Mouse (Mus musculus) frontal cortex, adult (tissue): ENCODE measurements around the gene Notch2.

ENCODE experiments used
- ATAC-seq: cut with Nextera tagmentation; 2 replicates; pipeline ENCODE4 v1.9.2; 2017; ENCODE audit warnings: mild to moderate bottlenecking, moderate library complexity, mixed read lengths; ENCODE audit not compliant: low TSS enrichment

Notch2 gene

DNA sequence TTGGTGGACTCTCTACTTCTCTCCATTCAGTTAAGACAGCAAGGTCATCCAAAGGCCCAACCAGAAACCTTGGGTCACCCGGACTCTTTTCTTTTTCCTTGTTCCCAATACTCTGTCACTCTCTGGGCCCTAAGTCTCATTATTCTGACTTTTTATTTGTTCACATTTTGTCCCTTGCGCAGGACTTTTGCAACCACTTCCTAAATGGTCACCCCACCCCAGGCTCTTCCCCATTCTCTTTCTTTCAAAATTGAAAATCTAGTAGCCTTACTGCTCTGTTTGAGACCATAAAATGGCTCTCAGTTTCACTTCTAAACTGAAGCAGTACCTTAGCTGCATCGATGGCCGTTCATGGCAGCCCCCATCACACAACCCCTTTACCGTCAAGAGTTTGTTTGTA, 18.5 kb upstream of the Notch2 start:
- ATAC-seq: no peak

DNA sequence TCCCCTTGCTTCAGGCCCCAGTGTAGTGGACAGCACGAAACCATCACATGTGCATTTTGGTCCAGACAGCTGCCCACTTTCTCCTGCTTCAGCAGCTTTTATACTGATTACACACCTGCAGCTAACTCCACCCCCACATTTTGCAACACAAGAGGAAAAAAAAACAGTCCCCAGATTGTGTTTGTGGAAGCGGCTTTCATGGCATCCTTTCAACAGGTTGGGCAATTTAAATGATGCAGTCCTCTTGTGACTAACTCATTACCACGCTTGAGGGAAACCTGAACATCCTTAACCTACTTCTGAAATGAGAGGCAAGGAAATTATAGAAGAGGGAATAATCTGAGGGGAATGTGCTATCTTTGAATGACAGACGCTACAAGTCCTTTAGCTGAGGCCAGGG, 15.0 kb upstream of the Notch2 start:
- ATAC-seq: no peak

DNA sequence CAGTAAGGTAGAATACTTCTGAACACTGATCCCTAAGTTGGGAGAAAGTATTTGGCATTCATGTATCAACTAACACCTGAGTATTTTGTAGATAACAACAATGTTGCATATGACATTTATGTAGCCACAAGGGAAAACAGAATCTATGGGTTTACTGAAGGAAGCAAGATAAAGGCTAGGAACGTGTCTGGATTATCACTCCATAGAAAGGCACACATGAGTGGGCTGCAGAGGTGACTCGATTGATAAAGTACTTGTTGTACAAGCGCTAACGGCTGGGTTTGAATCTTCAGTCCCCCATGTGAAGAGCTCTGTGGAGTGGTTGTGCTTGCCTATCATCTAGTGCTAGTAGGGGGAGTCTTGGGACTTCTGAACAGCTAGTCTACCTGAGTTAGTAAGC, 9.8 kb upstream of the Notch2 start:
- ATAC-seq: no peak

DNA sequence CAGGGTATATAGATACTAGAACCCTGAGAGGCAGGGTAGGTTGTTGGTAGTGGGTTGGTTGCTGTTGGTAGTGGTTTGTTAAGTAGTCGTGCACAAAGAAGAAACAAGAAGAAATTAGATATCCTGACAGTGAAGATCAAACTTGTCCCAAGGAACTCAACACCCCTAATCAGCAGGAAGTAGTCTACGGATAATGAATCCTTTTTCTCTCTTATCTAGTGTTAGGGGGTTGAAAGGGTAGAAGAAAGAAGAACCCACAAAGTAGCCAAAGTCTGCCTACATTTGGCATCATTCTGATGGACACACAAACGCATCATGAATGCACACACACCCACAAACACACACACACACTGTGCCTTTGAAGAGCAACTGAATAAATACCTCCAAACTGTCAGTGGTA, 9.1 kb upstream of the Notch2 start:
- ATAC-seq: no peak

DNA sequence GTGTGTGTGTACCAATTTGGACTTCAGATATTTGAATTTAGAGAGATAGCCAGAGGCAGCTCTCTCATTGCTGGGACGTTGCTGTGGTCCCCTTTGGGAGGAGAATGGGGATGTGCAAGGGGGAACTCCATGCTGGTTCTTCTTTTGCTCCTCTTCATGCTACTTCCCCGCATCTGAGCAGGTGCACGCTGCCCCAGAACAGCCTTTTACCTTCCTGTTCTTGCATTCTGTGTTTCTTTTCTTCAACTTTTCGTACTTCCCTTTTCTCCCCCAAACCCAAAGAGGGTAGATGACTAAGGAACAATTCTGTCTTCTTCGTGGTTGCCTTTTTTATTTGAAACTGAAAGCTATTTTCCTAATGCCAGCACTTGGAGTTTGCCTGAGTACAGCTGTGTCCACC, 8.0 kb upstream of the Notch2 start:
- no peak for ATAC-seq

DNA sequence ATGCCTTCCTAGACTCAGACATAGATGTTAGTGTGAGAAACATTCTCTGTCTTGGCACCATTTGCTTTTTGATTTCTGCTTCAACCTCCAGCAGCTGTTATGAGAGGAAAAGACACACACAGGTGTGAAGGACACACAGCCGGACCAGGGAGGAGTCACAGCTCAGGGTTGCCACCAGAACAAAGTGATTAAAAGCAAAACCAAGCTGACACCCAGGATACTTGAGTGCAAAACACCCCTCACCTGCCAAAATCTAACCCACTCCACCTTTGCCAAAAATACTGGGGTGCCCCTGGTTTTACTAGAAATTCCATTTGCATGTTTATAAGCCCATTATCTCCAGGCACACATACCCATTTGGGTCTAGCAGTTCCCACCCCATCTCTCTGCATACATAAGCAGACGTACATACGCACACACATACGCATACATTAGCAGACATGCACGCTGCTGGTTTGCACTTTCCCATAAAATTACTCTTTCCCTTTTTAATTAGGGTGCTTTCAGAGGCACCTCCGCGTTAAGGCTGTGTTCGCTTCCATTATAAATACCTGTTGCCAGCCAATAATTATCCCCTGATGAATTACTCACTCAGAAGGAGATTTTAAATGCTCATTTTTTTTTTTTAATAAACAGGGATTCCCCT, 7.2 kb upstream of the Notch2 start:
- ATAC-seq: no peak

DNA sequence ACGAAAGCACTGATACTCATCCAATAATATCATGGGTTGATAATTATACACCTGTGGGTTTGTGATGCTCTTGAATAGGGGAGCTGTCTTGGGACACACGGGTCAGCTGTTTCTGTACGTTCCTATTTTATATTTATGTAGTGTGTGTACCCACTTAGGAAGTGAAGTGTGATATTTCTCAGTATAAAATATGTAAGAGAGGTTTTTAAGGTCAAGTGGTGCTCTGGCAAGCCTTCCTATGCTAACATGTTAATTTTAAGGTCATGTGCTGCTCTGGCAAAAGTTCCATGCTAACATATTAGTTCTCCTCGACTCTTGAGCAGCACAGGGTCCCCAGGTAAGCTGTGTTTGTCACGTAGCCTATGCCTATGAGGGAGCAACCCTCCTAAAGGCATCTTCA, 6.4 kb upstream of the Notch2 start:
- ATAC-seq: no peak

DNA sequence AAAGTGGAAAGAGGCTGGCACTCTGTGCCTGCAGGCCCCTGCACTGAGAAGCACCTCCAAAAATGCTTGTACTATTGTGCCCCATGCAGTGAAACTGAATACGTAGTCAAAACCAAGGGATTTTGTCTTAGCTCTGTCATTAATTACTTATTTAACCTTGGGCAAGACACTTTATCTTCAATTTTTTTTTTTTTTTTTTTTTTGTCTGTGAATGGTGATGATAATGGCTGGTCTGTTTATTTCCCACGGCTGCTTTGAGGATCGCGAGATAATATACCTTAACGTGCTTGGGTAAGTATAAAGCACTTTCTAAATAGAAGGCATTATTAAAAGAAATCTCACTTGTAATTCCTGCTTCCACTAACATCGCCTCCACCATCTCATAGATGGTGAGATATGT, 5.2 kb upstream of the Notch2 start:
- ATAC-seq: no peak

DNA sequence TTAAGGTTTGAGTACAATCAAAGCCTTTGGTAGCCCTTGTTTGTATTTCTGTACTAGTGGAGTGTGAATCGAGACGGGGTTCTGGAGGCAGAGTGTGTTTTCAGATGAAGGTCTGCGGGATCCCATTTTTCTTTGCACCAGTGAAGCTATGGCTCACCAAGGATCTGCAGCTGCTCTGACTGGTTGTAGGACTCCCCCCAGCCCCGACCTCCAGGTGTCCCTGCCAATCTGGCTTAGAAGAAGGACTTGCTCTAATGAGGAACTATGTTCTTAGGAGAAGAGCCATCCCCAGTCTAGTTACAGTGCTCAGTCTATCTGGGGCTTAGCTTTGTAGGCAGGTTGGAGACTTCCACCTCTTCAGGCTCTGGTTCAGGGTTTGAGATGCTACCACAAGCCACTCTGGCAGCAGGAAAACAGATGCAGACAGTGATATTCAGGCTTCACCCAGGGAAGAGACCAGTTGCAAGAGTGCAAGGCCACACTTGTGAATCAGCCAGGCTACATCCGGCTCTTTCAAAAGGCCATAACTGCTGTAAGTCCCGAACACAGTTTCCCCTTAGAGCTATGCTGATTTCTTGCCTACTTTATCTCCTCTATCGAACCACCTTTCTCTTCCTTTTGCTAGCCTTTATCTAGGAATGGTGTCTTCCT, 4.0 kb upstream of the Notch2 start:
- ATAC-seq: no peak

DNA sequence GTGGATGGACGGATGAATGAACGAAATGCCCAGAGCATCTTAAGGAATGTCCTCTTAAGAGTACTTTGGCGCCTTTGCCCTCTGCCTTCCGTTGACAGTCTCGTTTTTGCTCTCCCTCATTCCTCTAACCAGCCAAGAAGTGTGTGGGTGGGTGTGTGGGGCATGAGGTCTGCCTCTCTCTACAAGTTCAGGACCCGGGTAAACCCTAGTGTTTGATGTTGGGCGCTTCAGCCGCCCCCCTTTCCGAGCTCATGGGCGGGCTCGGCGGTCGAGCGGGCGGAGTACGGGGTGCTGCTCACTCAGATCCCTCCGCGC, 284 bp upstream of the Notch2 start:
- ATAC-seq: no peak

DNA sequence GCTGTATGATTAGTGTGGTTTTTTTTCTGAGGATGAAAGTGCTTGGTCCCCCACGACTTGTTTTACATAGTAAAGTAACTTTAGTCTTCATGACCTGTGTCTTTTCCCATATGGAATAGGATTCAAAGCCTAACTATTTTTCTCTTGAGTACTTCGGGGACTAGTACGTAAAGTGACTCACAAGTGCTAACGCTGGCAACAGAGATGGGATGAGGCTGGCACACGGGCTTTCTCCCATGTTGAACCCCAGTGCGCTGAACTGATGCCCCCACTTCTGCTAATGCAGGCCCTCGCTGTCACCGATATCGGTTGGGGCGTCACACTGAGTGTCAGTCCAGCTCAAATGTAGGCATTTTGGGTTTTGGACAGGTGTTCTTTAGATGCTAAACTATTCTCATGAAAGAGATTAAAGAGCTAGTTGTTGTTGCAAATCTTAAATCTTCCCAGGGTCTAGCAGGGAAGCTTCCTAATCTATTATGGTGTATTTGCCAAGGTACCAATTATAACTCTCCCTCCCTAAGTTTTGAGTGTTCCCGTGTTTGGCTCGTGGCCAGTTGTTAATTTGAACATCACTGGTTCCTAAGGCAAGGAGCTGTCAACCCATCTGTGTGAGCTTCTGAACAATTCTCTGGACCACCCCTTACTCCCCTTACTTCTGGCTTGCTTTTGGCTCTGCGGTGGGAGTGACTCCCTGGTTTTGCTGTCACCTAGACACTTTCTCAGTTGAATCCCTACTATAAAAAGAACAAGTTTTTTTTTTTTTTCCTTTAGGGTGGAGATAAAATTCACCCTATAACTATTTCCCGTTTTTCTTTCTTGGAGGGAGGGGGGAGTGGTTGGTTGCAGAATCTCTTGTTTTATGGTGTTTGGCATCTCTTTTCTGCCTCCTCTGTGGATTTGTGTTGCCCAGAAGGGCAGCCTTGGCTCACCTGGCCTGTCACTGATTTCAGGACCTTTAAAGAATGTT, 2.2 kb downstream of the Notch2 start:
- ATAC-seq: no peak

DNA sequence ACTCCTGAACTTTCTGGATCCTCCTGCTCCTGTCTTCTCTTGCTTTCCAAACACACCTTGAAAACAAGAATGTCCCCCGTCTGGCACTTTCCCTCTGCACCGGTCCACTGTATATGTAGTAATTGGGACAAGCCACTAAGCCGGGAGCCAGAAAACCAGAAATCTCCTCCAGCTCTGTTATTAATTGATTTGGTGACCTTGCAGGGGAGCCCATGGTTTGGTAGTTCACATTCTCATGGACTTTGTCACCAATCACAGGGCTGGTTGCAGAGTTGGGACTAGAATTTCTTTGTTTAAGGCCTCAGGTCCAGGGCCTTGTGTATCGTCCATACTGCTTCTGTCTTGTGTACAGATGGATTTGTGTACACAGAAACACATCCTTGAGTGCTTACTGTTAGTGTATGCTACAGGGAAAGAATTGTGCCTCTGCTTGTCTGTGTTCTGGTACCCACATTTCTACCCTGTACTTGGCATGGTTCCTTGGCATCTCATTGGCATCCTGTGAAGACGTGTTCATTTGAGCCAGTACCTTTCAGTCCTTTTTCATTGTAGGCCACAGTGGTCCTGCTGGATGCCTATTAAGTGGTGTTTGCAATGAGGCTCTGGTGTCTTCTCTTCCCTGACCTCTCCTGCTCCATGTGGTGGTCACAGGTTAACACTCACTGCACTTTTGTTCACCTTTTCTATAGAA, 3.7 kb downstream of the Notch2 start:
- ATAC-seq: no peak

DNA sequence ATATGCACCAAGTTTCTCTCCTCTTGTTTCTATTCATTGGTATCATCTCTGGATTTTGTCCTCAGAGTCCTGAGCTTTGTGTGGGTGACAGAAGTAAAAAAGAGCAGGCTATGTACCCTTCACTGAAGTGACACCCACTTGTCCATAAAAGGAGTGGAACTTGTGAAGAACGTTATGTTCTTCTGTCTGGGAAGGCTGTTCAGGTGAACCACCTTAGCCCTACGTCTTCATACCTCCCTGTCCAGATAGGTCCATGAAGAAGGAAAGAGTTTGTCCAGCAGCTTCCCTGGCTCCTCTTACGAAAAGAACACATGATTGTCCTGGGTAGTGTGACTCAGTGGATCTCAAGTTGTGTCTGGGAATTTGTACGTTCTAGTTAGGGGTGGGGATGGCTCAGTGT, 4.9 kb downstream of the Notch2 start:
- ATAC-seq: no peak

DNA sequence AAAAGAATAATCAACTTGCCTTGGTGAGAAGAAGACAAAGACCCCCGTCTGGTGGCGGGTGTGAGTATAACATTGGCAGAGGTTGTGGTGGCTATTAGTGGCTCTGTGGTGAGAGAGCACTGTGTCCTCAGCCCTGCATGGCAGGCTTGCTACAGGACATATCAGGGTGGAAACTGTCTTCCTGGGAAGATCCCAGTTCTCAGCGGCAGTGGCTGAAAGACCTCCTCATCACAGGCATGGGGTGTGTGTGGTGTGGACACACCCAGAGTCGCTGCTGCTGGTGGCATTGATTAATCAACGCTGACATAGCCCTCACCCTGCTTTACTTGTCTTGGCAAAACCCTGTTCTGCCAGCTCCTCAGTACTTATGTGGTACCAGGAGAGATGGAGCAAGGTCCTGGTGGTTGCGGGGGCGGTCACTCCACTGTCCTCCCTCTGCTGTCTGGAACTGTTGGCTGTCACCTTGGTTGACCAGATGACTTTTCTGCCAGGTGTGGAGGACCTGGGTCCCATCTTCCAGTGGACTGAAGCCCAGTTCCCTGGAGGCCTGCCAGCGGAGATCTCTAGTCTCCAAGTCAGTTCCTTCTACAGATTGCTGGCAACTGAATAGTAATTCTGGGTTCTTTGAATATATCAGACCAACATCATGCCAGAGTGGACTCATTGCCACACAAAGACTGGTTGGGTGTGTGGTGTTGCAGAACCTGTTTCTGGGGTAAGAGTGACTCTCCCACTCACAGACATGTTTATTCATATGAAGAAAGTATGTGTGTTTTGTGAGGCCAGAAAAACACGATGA, 7.3 kb downstream of the Notch2 start:
- no peak for ATAC-seq

DNA sequence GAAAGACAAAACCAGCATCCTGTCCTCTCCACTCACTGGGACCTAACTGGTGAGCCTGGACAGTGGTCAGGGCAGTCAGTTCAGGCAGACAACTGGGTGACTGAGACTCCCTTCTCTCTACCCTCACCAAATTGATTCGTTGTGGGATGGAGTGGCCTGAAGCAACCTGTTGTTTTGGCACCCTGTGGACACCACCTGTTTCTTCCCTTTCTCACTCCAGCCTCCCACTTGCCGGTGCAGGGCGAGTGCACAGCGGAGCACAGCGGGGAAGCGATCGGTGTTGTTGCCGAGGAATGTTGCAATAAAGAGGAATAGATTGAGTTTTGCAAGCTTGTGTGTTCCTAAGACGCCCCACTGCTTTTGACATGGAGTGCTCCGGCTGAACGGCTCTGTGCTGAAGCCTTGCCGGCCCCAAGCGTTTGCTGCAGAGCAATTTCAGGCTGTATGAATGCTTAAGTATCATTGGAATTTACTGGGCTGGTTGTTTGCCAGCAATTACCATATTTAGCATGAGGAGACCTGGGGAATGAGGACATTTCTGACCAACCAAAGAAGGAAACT, 11.0 kb downstream of the Notch2 start:
- ATAC-seq: peak; percentile 47

DNA sequence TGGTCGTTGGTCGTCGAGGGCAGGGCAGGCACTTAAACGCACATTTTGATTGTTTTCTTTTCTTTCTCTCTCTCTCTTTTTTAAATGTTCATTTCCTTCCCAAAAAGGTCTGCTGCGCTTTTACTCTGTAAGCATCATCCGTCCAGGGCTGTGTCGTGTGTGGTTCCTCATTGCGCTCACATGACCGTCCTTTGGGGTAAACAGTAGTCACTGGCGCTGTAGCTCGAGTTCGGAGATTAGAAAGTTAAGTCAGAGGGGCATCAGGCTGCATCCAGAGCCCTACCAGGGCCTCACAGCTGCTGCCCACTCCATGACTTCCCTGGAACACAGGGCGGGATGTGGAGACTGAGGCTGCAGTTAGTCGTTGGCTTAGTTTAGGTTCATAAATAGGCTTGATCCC, 12.2 kb downstream of the Notch2 start:
- no peak for ATAC-seq

DNA sequence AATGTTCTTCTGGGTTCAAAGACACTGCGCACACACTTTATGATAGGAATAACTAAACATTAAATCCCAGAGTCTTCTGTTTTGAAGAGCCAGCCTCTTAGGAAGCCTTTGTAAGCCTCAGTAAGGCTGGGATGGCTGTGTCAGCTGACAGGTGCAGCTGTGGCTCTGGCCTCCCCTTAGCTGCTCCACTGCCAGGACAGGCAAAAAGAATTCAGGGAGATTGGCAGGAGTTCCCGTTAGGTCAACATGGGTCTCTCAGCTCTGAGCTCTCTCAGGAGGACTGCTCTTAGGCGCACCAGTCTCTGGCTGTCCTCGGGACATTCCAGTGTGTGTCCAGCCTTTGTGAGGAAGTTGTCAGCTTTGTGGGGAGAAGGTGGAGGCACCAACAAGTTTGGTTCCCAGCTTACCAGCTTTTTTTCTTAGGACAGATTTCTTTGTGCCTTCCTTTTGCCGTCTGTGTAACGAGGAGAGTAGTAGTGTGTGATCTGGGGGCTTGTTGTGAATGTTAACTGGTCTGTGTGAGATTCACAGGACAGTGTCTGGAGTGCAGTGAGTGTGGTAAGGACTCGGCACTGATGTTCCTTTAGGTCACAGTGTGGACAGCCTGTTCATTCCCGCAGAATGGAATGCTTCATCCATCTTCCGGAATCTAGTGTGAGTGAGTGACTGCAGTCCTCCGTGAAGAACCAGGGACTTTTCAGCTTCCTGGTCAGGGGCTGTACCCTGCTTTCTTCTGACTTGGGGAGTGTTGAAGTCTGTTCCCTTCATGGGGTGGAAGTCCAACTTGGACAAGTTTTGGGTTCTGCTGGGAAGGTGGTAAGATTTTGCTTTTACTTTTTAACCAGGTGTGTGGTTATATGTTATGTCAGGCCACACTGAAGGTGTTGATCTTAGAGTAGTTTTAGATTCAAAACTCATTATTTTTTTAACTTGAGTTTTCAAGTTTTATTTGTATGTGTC, 12.9 kb downstream of the Notch2 start:
- no peak for ATAC-seq

DNA sequence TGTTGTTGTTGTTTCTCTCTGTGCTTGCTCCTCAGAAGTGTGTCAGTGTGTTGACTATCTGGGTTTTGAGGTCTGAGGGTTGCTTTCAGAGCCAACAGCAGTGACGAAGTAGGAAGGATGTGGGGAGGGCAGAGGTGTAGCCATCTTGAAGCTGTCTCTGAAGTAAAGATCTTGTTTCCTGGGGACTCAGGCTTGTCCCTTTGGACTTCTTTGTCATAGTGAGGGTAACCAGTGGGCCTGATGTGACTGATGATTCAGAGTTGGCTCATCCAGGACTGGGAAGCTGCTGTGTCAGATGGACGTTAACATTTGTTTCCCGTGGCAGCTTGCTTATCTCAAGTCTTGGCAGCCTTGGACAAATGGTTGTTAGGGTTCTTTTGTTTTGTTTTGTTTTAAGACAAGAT, 14.0 kb downstream of the Notch2 start:
- no peak for ATAC-seq

DNA sequence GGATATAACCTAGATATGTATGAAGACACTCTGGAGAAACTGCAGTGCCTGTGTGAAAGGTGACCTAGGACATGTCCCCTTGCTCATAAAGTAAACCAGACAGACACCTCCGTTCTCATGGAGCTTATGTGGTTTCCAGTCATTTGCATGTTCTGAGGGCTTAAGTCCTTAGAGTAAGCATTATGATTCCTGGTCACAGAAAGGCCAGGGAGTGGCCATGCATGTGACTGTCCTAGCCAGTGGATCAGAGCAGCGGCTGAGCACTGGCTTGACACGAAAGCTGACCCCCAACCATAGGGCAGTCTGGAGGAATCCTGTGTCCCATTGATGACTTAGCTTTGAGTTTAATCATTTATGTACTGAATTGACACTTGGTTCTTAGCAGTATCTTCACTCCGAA, 14.7 kb downstream of the Notch2 start:
- ATAC-seq: no peak

DNA sequence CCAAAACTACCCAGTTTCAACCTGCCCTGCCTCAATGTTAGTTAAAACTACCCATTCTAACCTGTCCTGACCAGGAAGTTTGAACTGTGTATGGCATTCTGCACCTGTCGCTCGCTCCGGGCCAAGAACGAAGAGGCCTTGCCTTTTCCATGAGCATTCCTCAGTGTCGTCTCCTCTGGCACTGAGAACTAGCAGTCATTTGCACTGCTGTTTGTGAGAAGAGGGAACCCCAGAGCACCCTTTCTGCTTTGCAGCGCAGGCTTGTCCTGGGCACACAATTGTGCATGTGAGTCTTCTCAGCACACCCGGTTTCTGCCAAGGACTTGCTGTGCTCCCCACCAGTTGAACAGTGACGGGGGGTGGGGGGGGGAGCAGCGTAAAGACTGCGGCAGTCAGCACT, 15.6 kb downstream of the Notch2 start:
- ATAC-seq: no peak
